Mouse (Mus musculus) small intestine, adult 2 months (tissue): ENCODE measurements at regions not wholly inside any gene's neighbourhood (a gene's known extent, or its start where the extent isn't known, plus 50 kb on each side); places are given as distances from the start of the nearest gene placed in this dataset.

Experiments used
- CTCF ChIP-seq: fragments of 200-500 bp; IDR thresholded peaks from 2 replicates; pipeline ENCODE4 v1.5.1; 2012; ENCODE audit warnings: low read depth, mild to moderate bottlenecking, control low read depth, inconsistent platforms, low read length, moderate library complexity, mixed read lengths; ENCODE audit not compliant: insufficient replicate concordance, insufficient read length; ENCODE audit errors: extremely low read depth
- POLR2A ChIP-seq: fragments of 200-500 bp; IDR thresholded peaks from 2 replicates; pipeline ENCODE4 v1.6.1; 2012; ENCODE audit warnings: low read depth, mild to moderate bottlenecking, control low read depth, inconsistent platforms, low read length, moderate library complexity

DNA sequence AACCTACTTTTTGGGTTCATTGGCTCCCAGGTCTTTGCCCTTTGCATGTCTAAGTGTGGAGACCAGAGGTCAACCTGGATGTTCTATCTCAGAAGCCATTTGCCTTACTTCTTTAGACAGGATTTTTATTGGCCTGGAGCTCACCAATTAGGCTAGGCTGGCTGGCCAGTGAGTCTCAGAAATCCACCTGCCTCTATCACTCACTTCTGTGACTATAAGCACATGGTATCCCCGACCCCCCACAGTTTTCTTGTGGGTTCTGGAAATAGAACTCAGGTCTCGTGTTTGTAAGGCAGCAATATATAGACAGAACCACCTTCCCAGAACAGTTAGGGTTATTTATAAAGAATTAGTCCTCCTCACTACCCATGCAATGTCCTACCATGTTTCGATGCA is 60.9 kb upstream of the Ankrd50 start:
- no peak for TF ChIP-seq CTCF
- TF ChIP-seq POLR2A: no peak
